Mouse (Mus musculus): ENCODE data around the gene Atf6b.

Gene Atf6b

GRCm38 (mm10) chr17:34648141-34648890, 1.4 kb downstream of the Atf6b start:
- DNase-seq (ENCODE audit: low spot score in 2 of 2): no peak

GRCm38 (mm10) chr17:34649106-34649864, 2.3 kb downstream of the Atf6b start:
- no peak for DNase-seq (ENCODE audit: low spot score in 2 of 2)

DNA sequence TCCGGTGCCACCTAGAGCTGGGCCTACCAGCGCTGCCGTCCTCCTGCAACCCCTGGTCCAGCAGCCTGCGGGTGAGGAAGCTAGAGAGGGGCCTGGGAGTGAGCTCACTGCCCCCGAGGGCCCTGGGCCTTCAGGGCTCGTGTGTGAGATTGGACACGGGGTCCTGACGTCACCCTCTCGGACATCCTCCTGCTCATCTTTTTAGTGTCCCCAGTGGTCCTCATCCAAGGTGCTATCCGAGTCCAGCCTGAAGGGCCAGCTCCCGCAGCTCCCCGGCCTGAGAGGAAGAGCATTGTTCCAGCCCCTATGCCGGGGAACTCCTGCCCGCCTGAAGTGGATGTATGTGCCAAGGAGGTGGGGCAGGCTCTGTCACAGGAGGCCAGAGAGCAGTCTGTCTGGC, 3.8 kb downstream of the Atf6b start:
- DNase-seq (ENCODE audit: low spot score in 2 of 2): no peak

GRCm38 (mm10) chr17:34651507-34652221, 4.7 kb downstream of the Atf6b start:
- no peak for DNase-seq (ENCODE audit: low spot score in 2 of 2)

DNA sequence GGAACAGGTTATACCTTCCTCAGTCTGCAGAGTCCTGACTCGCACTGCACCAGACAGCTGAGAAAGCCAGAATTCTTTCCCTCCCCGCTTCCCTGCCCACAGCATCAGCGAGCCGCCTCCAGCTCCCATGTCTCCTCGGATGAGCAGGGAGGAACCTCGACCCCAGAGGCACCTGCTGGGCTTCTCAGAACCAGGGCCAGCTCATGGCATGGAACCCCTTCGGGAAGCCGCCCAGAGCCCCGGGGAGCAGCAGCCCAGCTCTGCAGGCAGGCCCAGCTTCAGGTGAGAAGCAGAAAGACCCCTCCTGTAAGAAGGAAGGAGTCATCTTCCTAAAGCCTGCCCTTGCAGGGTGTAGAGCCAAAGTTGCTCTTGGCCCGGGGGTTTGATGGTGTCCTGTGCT, 5.6 kb downstream of the Atf6b start:
- DNase-seq (ENCODE audit: low spot score in 2 of 2): no peak

DNA sequence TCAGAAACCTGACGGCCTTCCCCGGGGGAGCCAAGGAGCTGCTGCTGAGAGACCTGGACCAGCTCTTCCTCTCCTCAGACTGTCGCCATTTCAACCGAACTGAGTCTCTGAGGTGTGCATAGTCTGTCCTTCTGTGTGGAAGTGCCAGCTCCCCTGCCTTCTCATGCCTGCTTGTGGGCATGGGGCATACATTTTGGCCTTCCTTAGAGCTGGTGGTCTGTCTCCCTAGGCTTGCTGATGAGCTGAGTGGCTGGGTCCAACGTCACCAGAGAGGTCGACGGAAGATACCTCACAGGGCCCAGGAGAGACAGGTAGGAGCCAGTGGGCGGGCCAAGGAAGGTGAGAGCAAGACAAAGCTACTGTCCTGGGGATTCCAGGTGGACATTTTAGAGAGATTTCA, 6.0 kb downstream of the Atf6b start:
- no peak for DNase-seq (ENCODE audit: low spot score in 2 of 2)

DNA sequence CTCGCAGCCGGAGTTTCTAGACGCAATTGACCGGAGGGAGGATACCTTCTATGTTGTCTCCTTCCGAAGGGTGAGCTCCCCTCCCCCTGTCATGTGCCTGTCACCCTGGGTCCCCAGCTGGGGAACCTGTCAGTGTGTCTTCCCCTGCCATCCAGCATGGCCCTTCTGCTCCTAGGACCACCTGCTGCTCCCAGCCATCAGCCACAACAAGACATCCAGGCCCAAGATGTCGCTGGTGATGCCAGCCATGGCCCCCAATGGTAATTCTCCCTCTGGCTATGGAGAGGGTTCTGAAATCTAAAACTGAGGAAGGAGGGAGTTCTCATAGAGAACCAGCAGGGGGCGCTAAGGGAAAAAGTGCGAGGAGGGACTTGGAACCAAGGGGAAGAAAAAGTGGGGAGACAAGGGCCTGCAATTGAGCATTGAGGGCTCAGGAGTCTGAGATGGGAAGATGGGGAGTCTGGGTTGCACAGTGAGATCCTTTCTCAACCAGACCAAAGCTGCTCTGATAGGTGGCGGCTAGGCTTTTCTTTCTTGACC, 6.9 kb downstream of the Atf6b start:
- no peak for DNase-seq (ENCODE audit: low spot score in 2 of 2)

DNA sequence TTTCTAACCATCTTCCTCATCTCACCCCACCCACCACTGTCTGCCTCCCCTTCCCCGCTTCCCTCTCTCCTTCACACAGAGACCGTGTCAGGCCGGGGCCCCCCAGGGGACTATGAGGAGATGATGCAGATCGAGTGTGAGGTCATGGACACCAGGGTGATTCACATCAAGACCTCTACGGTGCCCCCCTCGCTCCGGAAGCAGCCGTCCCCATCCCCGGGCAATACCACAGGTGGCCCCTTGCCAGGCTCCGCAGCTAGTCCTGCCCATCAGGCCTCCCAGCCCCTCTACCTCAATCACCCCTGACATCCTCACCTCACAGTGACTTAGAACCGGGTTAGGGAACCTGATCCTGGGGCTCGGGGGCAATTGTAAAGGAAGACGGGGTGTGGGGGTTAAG, 7.4 kb downstream of the Atf6b start:
- DNase-seq (ENCODE audit: low spot score in 2 of 2): no peak

- no peak for DNase-seq (ENCODE audit: low spot score in 2 of 2)
These were observed 8.2 kb downstream of the Atf6b start for GRCm38 (mm10) chr17:34655160-34655559.

DNA sequence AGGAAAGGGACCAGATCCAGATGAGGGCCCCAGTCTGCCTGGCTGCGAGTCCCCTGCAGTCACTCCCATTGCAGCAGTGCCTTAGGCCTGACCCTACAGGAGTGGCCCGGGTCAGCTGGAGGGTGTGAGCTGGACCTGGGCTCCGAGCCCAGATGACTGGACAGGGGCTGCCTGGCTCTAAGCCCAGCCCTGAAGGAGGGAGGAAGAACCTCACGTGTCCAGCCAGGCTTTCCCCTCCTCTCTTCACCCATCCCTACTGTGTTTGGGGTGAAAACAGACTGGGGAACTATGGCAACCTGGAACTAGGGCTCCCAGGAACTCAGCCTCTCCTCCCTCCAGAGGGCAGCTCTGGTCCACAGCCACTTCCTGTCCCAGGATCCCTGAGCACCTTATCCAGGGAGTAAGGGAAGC, 8.6 kb downstream of the Atf6b start:
- peak; percentile 97 for DNase-seq (ENCODE audit: low spot score in 2 of 2)

DNA sequence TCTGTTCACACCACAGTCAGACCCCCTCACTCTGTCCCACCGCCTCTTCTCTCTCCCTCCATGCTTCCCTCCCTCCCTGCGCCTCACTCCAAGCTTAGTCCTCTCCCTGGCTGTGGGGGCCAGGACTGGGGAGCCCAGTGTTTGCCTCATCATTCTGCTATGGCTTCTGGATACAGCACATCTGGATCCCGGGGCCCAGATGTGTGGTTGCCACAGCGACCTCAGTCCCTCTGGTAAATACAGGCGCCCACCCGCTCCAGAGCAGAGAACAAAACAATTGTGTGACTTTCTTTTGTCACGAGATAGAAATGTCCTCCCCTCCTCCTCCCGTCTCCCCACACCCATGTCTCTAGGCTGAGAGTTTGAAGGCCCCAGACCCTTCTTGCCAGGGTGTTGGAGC, 9.7 kb downstream of the Atf6b start:
- peak; percentile 62 to 72 for DNase-seq (ENCODE audit: low spot score in 2 of 2)

GRCm38 (mm10) chr17:34657271-34657670, 10.3 kb downstream of the Atf6b start:
- peak in 1 of 2 experiments; percentile 38 for DNase-seq (ENCODE audit: low spot score in 2 of 2)

DNA sequence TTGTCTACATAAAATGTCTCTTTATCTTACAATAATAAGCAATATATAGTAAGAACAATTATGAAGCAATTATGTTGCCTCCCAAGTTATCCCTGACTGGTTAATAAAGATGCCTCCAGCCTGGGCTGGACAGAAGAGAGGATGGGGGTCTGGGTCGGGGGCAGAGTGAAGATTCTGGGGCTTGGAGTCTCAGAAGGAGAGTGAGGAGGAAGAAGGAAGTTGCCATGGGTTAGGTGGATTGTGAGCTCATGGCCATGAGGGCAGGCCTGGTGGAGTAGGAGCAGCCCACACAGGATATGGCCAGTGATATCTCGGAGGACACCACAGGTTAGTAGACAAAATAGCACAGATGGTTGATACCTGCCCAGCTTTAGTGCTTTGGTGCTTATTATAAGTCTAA, 11.2 kb downstream of the Atf6b start:
- no peak for DNase-seq (ENCODE audit: low spot score in 2 of 2)

- DNase-seq (ENCODE audit: low spot score in 2 of 2): no peak
These were observed 11.6 kb downstream of the Atf6b start for GRCm38 (mm10) chr17:34658591-34658990.

GRCm38 (mm10) chr17:34659181-34659896, 12.4 kb downstream of the Atf6b start:
- peak in 1 of 2 experiments; percentile 70 for DNase-seq (ENCODE audit: low spot score in 2 of 2)

DNA sequence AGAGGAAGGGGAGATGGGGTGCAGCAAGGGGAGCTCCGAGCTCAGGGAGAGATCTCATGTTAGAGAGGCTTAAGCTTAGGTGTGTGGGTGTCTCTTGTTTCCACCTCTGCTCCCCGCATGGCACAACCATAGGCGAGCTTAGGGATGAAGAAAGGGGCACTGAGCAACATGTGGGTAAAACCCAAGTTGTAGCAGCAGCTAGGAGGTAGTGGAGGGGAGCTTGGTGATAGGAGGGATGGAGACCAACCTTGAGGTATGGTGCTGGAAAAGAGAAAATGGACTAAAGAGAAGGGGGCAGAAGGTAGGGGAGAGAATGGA, 12.9 kb downstream of the Atf6b start:
- DNase-seq (ENCODE audit: low spot score in 2 of 2): no peak

- DNase-seq (ENCODE audit: low spot score in 2 of 2): peak in 1 of 2 experiments; percentile 76
These were observed 13.4 kb downstream of the Atf6b start for GRCm38 (mm10) chr17:34660259-34660820.

DNA sequence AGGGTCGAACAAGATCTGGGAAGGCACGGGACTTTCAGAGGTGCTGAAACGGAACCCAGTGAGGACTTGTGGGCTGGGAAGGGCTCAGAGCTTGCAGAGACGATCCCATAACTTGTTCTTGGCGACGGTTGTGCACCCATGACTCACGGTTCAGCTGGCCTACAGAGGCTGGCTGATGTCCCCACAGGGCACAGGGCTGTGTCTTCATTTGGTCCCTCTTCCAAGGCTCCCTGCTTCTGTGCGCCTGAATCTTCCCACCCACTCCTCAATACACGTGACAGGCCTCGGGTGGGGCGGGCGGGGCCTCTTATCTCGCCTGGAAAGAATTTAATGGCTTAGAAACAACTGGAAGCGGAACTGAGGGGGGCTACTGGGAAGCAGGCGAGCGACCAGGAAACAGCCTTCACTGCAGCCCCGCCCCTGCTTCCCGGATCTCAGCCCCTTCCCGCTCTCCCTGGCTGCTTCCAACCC, 14.2 kb downstream of the Atf6b start:
- peak; percentile 84 to 87 for DNase-seq (ENCODE audit: low spot score in 2 of 2)

DNA sequence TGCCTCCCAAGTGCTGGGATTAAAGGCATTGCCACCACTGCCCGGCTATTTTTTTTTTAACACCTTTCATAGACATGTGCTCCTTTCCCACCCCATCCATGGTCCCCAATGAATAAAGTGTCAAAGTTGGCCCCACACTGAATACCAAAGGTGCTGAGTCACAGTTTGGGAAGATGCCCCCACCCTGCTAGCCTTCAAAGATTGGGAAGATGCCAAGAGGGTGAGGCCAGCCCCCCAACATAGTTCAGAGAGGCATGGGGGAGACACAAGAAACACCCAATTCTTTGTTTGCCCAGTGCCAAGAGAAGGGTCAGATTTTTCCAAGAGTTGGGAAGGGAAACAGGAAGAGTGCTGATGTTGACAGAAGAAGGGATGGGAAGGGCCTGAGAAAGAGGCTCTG, 15.5 kb downstream of the Atf6b start:
- DNase-seq (ENCODE audit: low spot score in 2 of 2): no peak

- DNase-seq (ENCODE audit: low spot score in 2 of 2): no peak
These were observed 16.0 kb downstream of the Atf6b start for GRCm38 (mm10) chr17:34662978-34663377.

- DNase-seq (ENCODE audit: low spot score in 2 of 2): no peak
These were observed 16.6 kb downstream of the Atf6b start for GRCm38 (mm10) chr17:34663558-34663957.
